Mouse (Mus musculus) midbrain, embryonic 11.5 days (tissue): ENCODE results near the gene Bcl2. TPM values are rescaled to one million over a fixed set of nuclear protein-coding genes. Genes with fewer than 3 reads are reported as not detected.

Source experiments
- ATAC-seq: fragments of 200-750 bp; cut with Nextera tagmentation; 2 replicates; pipeline ENCODE4 v1.8.0; 2017; ENCODE audit warnings: moderate TSS enrichment, moderate library complexity; ENCODE audit not compliant: low FRiP score
- DNase-seq: peaks from one replicate; pipeline ENCODE4 v3.0.0; 2015; ENCODE audit warnings: low spot score; ENCODE audit errors: missing footprints
- H3K27ac ChIP-seq: fragments of 300-500 bp; sonication (generic); 2 replicates; pipeline ENCODE4 v1.5.1; 2014; ENCODE audit warnings: low read depth, low read length
- H3K27me3 ChIP-seq: fragments of 300-500 bp; sonication (generic); 2 replicates; pipeline ENCODE4 v1.6.1; 2014; ENCODE audit warnings: mild to moderate bottlenecking, low read length, moderate library complexity, mixed read lengths; ENCODE audit not compliant: control insufficient read depth, insufficient read depth
- H3K36me3 ChIP-seq: fragments of 300-500 bp; sonication (generic); 2 replicates; pipeline ENCODE4 v1.6.1; 2014; ENCODE audit warnings: mild to moderate bottlenecking, low read length, moderate library complexity, mixed read lengths; ENCODE audit not compliant: control insufficient read depth, insufficient read depth
- H3K4me1 ChIP-seq: fragments of 300-500 bp; sonication (generic); 2 replicates; pipeline ENCODE4 v1.6.1; 2014; ENCODE audit warnings: low read length; ENCODE audit not compliant: control insufficient read depth, insufficient read depth
- H3K4me2 ChIP-seq: fragments of 300-500 bp; sonication (generic); 2 replicates; pipeline ENCODE4 v1.6.1; 2014; ENCODE audit warnings: mild to moderate bottlenecking, moderate library complexity
- H3K4me3 ChIP-seq: fragments of 300-500 bp; sonication (generic); 2 replicates; pipeline ENCODE4 v1.5.1; 2014; ENCODE audit warnings: low read depth, low read length
- H3K9ac ChIP-seq: fragments of 300-500 bp; sonication (generic); 2 replicates; pipeline ENCODE4 v1.6.1; 2014; ENCODE audit warnings: low read length
- H3K9me3 ChIP-seq: fragments of 300-500 bp; sonication (generic); 2 replicates; pipeline ENCODE4 v1.6.1; 2016; ENCODE audit warnings: low read length; ENCODE audit not compliant: control insufficient read depth
- WGBS: fragments of 180-500 bp; shearing (Covaris S2); extraction: QIAGEN DNeasy Blood & Tissue Kit; methylation state at CpG from one replicate; pipeline ENCODE4 v1.1.7; 2014; 5-methylcytosine and 5-hydroxymethylcytosine counted together
- polyA plus RNA-seq: library from polyadenylated mRNA; unstranded; fragments of >200 nt; fragmentation: Nextera tagmentation; extraction: Ambion mirVana; gene quantifications from 2 replicates; pipeline ENCODE4 v1.2.1, GENCODE M21; 2014

Gene Bcl2
- polyA plus RNA-seq, 1 experiment from 2014 or later: 6.2 TPM

GRCm38 (mm10) chr1:106656207-106656738 lies 57.8 kb downstream of the Bcl2 start:
- H3K27ac ChIP-seq: no peak overlapping the region
- H3K36me3 ChIP-seq: no peaks in the 10 kb centered on the region
- H3K9ac ChIP-seq: no peak overlapping the region
- H3K27me3 ChIP-seq: no peaks in the 10 kb centered on the region
- H3K9me3 ChIP-seq: no peaks in the 10 kb centered on the region
- ATAC-seq (no peak), DNase-seq (peak; percentile 56)
- H3K4me3 ChIP-seq: no peak overlapping the region
- H3K4me1 ChIP-seq: no peaks in the 10 kb centered on the region
- 77% methylated on average over 5 of the region's 5 CpGs for WGBS
- H3K4me2 ChIP-seq: no peak overlapping the region

- Histone ChIP-seq H3K27me3 (no peaks in the 10 kb centered on the region), H3K4me2 (no peak overlapping the region), H3K4me3 (no peak overlapping the region), H3K9me3 (no peaks in the 10 kb centered on the region), H3K4me1 (no peaks in the 10 kb centered on the region), H3K27ac (no peak overlapping the region), H3K9ac (no peak overlapping the region), H3K36me3 (no peaks in the 10 kb centered on the region)
- ATAC-seq (no peak), DNase-seq (peak; percentile 8)
- WGBS: 91% methylated on average over 6 of the region's 6 CpGs
Observed at GRCm38 (mm10) chr1:106654254-106654653, 59.8 kb downstream of the Bcl2 start.

- Histone ChIP-seq H3K4me1 (no peaks in the 10 kb centered on the region), H3K27me3 (no peaks in the 10 kb centered on the region), H3K36me3 (no peaks in the 10 kb centered on the region), H3K4me3 (no peak overlapping the region), H3K27ac (no peak overlapping the region), H3K4me2 (no peak overlapping the region), H3K9ac (no peak overlapping the region), H3K9me3 (no peaks in the 10 kb centered on the region)
- WGBS: 72% methylated on average over 4 of the region's 4 CpGs
- no peak for ATAC-seq
- peak; percentile 73 for DNase-seq
Observed at GRCm38 (mm10) chr1:106653441-106653860, 60.6 kb downstream of the Bcl2 start.

DNA sequence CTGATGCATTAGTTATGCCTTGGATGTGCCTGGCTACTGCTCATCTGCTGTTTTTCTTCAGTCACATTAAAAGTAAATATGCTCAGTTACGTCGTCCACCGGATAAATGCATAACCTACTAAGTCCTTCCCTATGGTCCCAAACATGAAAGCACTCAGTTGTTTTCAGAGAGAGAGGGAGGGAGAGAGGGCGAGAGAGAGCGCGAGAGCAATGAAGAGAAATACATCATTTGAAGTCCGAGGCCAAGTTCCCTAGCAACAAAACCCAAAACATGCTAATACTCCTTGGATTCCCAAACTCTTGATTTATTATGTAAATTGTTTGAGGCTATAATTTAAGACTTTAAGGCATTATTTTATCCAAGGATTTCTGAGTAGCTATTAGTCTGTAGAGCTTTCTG lies 62.9 kb downstream of the Bcl2 start:
- DNase-seq (peak; percentile 69), ATAC-seq (no peak)
- Histone ChIP-seq H3K4me1 (no peaks in the 10 kb centered on the region), H3K27me3 (no peaks in the 10 kb centered on the region), H3K4me3 (no peak overlapping the region), H3K4me2 (no peak overlapping the region), H3K36me3 (no peaks in the 10 kb centered on the region), H3K9me3 (no peaks in the 10 kb centered on the region), H3K9ac (no peak overlapping the region), H3K27ac (no peak overlapping the region)
- 58% methylated on average over 7 of the region's 7 CpGs for WGBS

DNA sequence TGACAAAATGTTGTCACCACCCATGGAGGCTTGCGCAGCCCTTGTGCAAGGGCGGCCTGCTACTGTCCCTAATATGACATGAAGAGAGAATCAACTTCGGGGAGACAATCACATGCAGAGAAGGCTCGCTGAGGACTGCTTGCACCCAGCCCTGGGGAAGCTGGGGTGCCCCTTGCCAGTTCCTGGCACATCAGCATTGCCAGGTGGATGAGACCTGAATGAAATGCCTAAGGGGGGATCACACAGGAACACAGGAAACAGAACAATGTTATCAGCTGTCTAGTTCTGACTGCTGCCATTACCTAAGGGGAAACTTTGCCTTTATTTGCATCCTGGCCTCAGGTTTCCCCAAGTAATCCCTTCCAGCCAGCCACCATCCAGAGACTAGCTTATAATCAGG lies 63.6 kb downstream of the Bcl2 start:
- no peak for ATAC-seq
- DNase-seq: peak; percentile 67
- 91% methylated on average over 4 of the region's 4 CpGs for WGBS
- H3K9ac ChIP-seq: no peak overlapping the region
- no peaks in the 10 kb centered on the region for H3K4me1 ChIP-seq
- no peak overlapping the region for H3K27ac ChIP-seq
- H3K9me3 ChIP-seq: no peaks in the 10 kb centered on the region
- no peaks in the 10 kb centered on the region for H3K27me3 ChIP-seq
- no peak overlapping the region for H3K4me2 ChIP-seq
- no peak overlapping the region for H3K4me3 ChIP-seq
- no peaks in the 10 kb centered on the region for H3K36me3 ChIP-seq

DNA sequence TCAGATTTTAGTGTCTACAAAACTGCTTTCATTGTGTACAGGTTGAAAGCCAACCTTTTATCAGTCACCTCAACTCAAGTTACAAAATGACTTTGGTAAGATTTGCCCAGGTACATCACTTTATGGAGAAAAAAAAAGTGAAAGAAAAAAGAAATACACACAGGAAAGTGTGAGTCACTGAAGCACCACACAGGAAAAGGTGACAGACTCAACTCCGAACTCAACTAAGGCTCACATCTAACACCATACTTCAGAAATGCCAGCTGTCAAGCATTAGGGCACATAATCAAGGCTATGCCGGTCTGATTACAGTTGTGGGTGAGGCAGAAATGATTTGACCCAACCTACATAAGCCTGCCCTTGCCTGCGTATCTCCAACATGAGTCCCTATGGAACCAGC lies 66.7 kb downstream of the Bcl2 start:
- 96% methylated on average over 3 of the region's 3 CpGs for WGBS
- no peak overlapping the region for H3K27ac ChIP-seq
- H3K27me3 ChIP-seq: no peaks in the 10 kb centered on the region
- no peak overlapping the region for H3K9ac ChIP-seq
- H3K4me2 ChIP-seq: no peak overlapping the region
- no peaks in the 10 kb centered on the region for H3K9me3 ChIP-seq
- H3K36me3 ChIP-seq: no peaks in the 10 kb centered on the region
- no peaks in the 10 kb centered on the region for H3K4me1 ChIP-seq
- DNase-seq (no peak), ATAC-seq (no peak)
- H3K4me3 ChIP-seq: no peak overlapping the region

DNA sequence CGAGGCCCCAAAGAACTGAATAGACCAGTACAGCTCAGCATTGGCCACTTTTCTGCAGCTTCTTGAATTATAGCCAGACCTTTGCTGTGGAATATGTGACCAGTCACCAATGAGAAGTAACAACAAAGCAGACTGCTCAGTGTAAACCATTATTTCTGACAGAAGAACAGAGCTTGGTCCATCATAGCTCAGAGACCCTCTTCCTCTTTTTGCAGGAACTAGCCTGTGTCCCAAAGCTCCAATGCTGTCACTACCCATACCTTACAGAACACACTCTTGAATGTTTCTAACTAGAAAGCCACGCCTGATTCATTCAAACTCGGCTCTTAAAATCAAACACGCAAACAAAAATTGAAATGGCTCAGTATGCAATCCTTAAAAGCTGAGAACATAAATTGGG lies 69.5 kb downstream of the Bcl2 start:
- ATAC-seq (no peak), DNase-seq (peak; percentile 77)
- Histone ChIP-seq H3K27me3 (no peaks in the 10 kb centered on the region), H3K4me1 (no peaks in the 10 kb centered on the region), H3K9ac (no peak overlapping the region), H3K4me3 (no peak overlapping the region), H3K36me3 (no peaks in the 10 kb centered on the region), H3K9me3 (no peaks in the 10 kb centered on the region), H3K4me2 (no peak overlapping the region), H3K27ac (no peak overlapping the region)
- 86% methylated on average over 4 of the region's 4 CpGs for WGBS

DNA sequence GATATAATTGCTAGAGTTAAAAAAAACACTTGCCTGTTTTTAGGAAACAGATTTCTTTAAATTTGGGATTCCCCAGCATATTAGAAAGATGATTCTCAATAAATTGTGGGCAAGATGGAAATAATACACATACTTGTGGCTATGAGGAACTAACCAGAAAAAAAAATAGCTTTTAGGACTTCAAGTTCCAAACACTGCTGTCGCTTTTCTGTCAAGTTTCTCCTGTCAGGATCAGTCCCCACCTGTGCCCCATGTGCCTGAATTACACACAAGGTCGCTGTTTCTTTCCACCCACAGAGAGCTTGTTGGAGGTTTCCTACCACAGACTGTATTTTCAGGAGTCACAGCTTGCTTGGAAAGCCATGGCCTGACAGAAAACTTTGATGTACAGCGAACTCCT lies 70.5 kb downstream of the Bcl2 start:
- WGBS: 72% methylated on average over 3 of the region's 3 CpGs
- H3K36me3 ChIP-seq: no peaks in the 10 kb centered on the region
- no peak overlapping the region for H3K27ac ChIP-seq
- H3K9me3 ChIP-seq: no peaks in the 10 kb centered on the region
- DNase-seq: no peak
- ATAC-seq: no peak
- no peak overlapping the region for H3K9ac ChIP-seq
- no peaks in the 10 kb centered on the region for H3K27me3 ChIP-seq
- no peak overlapping the region for H3K4me3 ChIP-seq
- H3K4me1 ChIP-seq: no peaks in the 10 kb centered on the region
- H3K4me2 ChIP-seq: no peak overlapping the region

GRCm38 (mm10) chr1:106640577-106640976 lies 73.5 kb downstream of the Bcl2 start:
- Histone ChIP-seq H3K36me3 (no peaks in the 10 kb centered on the region), H3K9me3 (no peaks in the 10 kb centered on the region)

More at GRCm38 (mm10) chr1:106640577-106640976, 73.5 kb downstream of the Bcl2 start:
- H3K27me3 ChIP-seq: no peaks in the 10 kb centered on the region
- DNase-seq (no peak), ATAC-seq (no peak)
- 91% methylated on average over 1 of the region's 1 CpGs for WGBS
- H3K27ac ChIP-seq: no peak overlapping the region
- H3K4me3 ChIP-seq: no peak overlapping the region
- no peak overlapping the region for H3K4me2 ChIP-seq
- H3K4me1 ChIP-seq: no peaks in the 10 kb centered on the region
- no peak overlapping the region for H3K9ac ChIP-seq
